Mouse (Mus musculus): Measurements from ENCODE around the gene Kars. TPM values are rescaled to one million over a fixed set of nuclear protein-coding genes. Genes with fewer than 3 reads are reported as not detected.

Kars gene
- total and polyA plus RNA-seq, 3 experiments: 295 to 642 (median 355) TPM

DNA sequence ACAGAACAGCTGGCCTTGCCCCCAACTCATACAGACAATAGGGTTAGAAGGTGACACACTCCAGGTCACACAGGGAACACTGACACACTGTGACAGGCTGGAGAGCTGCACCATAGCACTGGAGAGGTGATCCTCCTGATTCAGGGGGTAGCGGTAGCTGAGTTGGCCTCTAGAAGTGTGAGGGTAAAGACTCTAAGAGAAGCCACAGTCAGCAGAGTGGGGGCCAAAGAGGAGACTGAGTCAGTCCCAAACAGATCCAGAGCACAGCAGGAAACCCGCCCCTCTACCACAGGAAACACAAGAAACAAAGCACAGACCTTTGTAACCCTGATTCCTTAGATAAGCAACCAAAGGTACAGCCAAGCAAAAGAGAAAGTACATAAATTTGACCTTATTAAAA lies 34.8 kb downstream of the Kars start:
- Histone ChIP-seq H3K4me1 (ENCODE audit: control insufficient read depth in 1 of 2, insufficient read depth in 2 of 2, low read length in 2 of 2) (no peaks in the 10 kb centered on the region; a peak in 1 of 4 replicates), H3K27me3 (ENCODE audit: control insufficient read depth in 1 of 2, insufficient read depth in 2 of 2, low read length in 2 of 2) (no peaks in the 10 kb centered on the region), H3K36me3 (ENCODE audit: control insufficient read depth in 1 of 2, insufficient read depth in 2 of 2, low read length in 2 of 2) (peaks cover 0 to 9% of the 10 kb centered on the region in 2 experiments; a peak in 2 of 4 replicates), H3K9ac (ENCODE audit: control insufficient read depth, low read depth, low read length, poor library complexity, severe bottlenecking) (no peak overlapping the region), H3K79me2 (ENCODE audit: control insufficient read depth, insufficient read depth, low read length, poor library complexity) (no peaks in the 10 kb centered on the region), H3K27ac (ENCODE audit: control insufficient read depth, low read depth, low read length) (no peak overlapping the region), H3K4me3 (ENCODE audit: control insufficient read depth in 1 of 2, insufficient read depth in 1 of 2, low read depth in 2 of 2, low read length in 2 of 2) (no peak overlapping the region), H3K9me3 (replicated peaks; ENCODE audit: insufficient read depth, low read length) (no peaks in the 10 kb centered on the region)
- no peak for DNase-seq (ENCODE audit: low read depth, low spot score)
- TF ChIP-seq RAD21 (IDR thresholded peaks at IDR 0.05; ENCODE audit: low read depth, low read length): no peak
- TF ChIP-seq POLR2AphosphoS5 (IDR thresholded peaks at IDR 0.05; ENCODE audit: borderline replicate concordance, low read depth, low read length): no peak
- no peak for TF ChIP-seq POLR2AphosphoS2 (IDR thresholded peaks at IDR 0.05; ENCODE audit: low read length)
- TF ChIP-seq MAX (IDR thresholded peaks at IDR 0.05; ENCODE audit: low read length): no peak
- TF ChIP-seq GATA1 (IDR thresholded peaks at IDR 0.05; ENCODE audit: low read depth, low read length): no peak
- TF ChIP-seq MYB (IDR thresholded peaks at IDR 0.05; ENCODE audit: low read depth, low read length): no peak
- TF ChIP-seq JUND (IDR thresholded peaks at IDR 0.05; ENCODE audit: low read depth, low read length): no peak
- TF ChIP-seq SIN3A (IDR thresholded peaks at IDR 0.05; ENCODE audit: low read length): no peak
- TF ChIP-seq GABPA (IDR thresholded peaks at IDR 0.05; ENCODE audit: low read depth, low read length): no peak
- TF ChIP-seq USF1 (IDR thresholded peaks at IDR 0.05; ENCODE audit: low read depth, low read length): no peak
- TF ChIP-seq SMC3 (IDR thresholded peaks at IDR 0.05; ENCODE audit: low read depth, low read length): no peak
- TF ChIP-seq ETS1 (IDR thresholded peaks at IDR 0.05; ENCODE audit: low read depth, low read length): no peak
- TF ChIP-seq ELF1 (IDR thresholded peaks at IDR 0.05; ENCODE audit: low read depth, low read length): no peak
- no peak for TF ChIP-seq CTCF (IDR thresholded peaks at IDR 0.05 in 2 of 3, conservative IDR thresholded peaks at IDR 0.05 in 1 of 3; ENCODE audit: control insufficient read depth in 1 of 3, insufficient read depth in 1 of 3, low read depth in 2 of 3, low read length in 3 of 3, poor library complexity in 1 of 3, severe bottlenecking in 1 of 3)
- TF ChIP-seq NELFE (IDR thresholded peaks at IDR 0.05; ENCODE audit: low read depth, low read length): no peak
- no peak for TF ChIP-seq USF2 (IDR thresholded peaks at IDR 0.05; ENCODE audit: borderline replicate concordance in 1 of 2, insufficient read depth in 1 of 2, low read depth in 1 of 2, low read length in 2 of 2)

DNA sequence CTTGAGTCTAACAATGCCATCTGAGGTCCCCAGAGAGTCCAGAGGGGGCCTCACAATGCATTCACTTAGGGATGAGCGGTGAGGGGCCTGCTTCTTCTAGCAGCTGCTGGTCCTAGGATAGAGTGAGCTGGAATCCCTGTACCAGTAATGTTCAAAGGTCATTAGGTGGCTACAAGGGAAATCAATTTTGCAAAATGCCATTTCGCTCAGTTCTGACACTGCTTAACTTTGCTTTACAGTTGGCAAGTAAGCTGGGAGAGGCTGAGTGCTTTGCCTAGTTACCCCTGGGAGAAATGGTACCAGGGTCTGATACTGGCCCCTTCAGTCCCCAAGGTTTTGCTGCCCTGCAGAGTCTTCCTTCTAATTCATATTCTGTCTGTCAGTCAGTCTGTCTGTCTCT lies 35.4 kb downstream of the Kars start:
- H3K79me2 ChIP-seq (ENCODE audit: control insufficient read depth, insufficient read depth, low read length, poor library complexity): no peaks in the 10 kb centered on the region
- H3K4me3 ChIP-seq (ENCODE audit: control insufficient read depth in 1 of 2, insufficient read depth in 1 of 2, low read depth in 2 of 2, low read length in 2 of 2): no peak overlapping the region
- H3K36me3 ChIP-seq (ENCODE audit: control insufficient read depth in 1 of 2, insufficient read depth in 2 of 2, low read length in 2 of 2): peaks cover 0 to 12% of the 10 kb centered on the region in 2 experiments; a peak in 2 of 4 replicates
- no peaks in the 10 kb centered on the region for H3K9me3 ChIP-seq (replicated peaks; ENCODE audit: insufficient read depth, low read length)
- TF ChIP-seq RCOR1 (IDR thresholded peaks at IDR 0.05; ENCODE audit: low read depth, low read length) (no peak), MYC (IDR thresholded peaks at IDR 0.05; ENCODE audit: low read depth, low read length) (no peak)
- no peak overlapping the region for H3K9ac ChIP-seq (ENCODE audit: control insufficient read depth, low read depth, low read length, poor library complexity, severe bottlenecking)
- H3K4me1 ChIP-seq (ENCODE audit: control insufficient read depth in 1 of 2, insufficient read depth in 2 of 2, low read length in 2 of 2): no peaks in the 10 kb centered on the region; a peak in 1 of 4 replicates
- H3K27me3 ChIP-seq (ENCODE audit: control insufficient read depth in 1 of 2, insufficient read depth in 2 of 2, low read length in 2 of 2): no peaks in the 10 kb centered on the region
- no peak for DNase-seq (ENCODE audit: low read depth, low spot score)
- no peak overlapping the region for H3K27ac ChIP-seq (ENCODE audit: control insufficient read depth, low read depth, low read length)
